Comparison of ENCODE assay signal across 12 mouse cellular contexts in genomic region chr3:117153011-117153473, GRCm38 (mm10).
A peak's percentile ranks its signal among the peaks of the same experiment; 100 is the strongest.
DNase-seq lines count a peak whose midpoint lies in the region; ATAC-seq lines count a peak whose summit lies in the region.
"Had no signal": no experiment of that assay in that cellular context is flagged by ENCODE, and none has a peak within 500 bp of the region (broad histone marks: within the 10 kb centered on the region; RNA-seq: fewer than 3 reads in every experiment).

No protein-coding gene starts in this region.

- peak; percentile 12 for DNase-seq in left cerebral cortex, adult 11 months (ENCODE audit: low spot score)
- no peak for DNase-seq in left cerebral cortex, adult 18-20 months (ENCODE audit: low spot score in 2 of 2)
- peak; percentile 53 for DNase-seq in Muller cell, postnatal 12 days (ENCODE audit: inconsistent ontology term)
- DNase-seq in adrenal gland, adult 18-20 months (ENCODE audit: low spot score in 2 of 2) = no peak
- DNase-seq: heart, adult 11 months had no signal

- no peak overlapping the region for H3K4me2 ChIP-seq in forebrain, embryonic 13.5 days
- no peak overlapping the region for H3K4me2 ChIP-seq in forebrain, embryonic 12.5 days
- H3K4me2 ChIP-seq in midbrain, embryonic 15.5 days = no peak overlapping the region
- H3K4me2 ChIP-seq: kidney, embryonic 15.5 days; liver, embryonic 15.5 days; stomach, embryonic 15.5 days had no signal

- H3K4me1 ChIP-seq in forebrain, embryonic 13.5 days = no peaks in the 10 kb centered on the region
- H3K4me1 ChIP-seq in forebrain, embryonic 12.5 days = no peaks in the 10 kb centered on the region
- H3K4me1 ChIP-seq in midbrain, embryonic 15.5 days = peaks cover 5% of the 10 kb centered on the region
- H3K4me1 ChIP-seq: kidney, embryonic 15.5 days; liver, embryonic 15.5 days; stomach, embryonic 15.5 days had no signal

- H3K36me3 ChIP-seq in forebrain, embryonic 13.5 days (ENCODE audit: poor library complexity, severe bottlenecking) = no peaks in the 10 kb centered on the region
- no peaks in the 10 kb centered on the region for H3K36me3 ChIP-seq in forebrain, embryonic 12.5 days (replicated peaks)
- H3K36me3 ChIP-seq in midbrain, embryonic 15.5 days (replicated peaks) = no peaks in the 10 kb centered on the region
- H3K36me3 ChIP-seq: kidney, embryonic 15.5 days; liver, embryonic 15.5 days; stomach, embryonic 15.5 days had no signal

- WGBS in forebrain, embryonic 13.5 days = 63% methylated on average over 2 of the region's 2 CpGs
- WGBS in forebrain, embryonic 12.5 days = 68% methylated on average over 2 of the region's 2 CpGs
- WGBS in midbrain, embryonic 15.5 days = 50% methylated on average over 2 of the region's 2 CpGs

- H3K9ac ChIP-seq in forebrain, embryonic 13.5 days = no peak overlapping the region
- H3K9ac ChIP-seq in forebrain, embryonic 12.5 days = no peak overlapping the region
- H3K9ac ChIP-seq in midbrain, embryonic 15.5 days = no peak overlapping the region
- H3K9ac ChIP-seq: kidney, embryonic 15.5 days; liver, embryonic 15.5 days; stomach, embryonic 15.5 days had no signal

- H3K4me3 ChIP-seq in forebrain, embryonic 13.5 days = no peak overlapping the region
- no peak overlapping the region for H3K4me3 ChIP-seq in forebrain, embryonic 12.5 days (replicated peaks)
- H3K4me3 ChIP-seq in midbrain, embryonic 15.5 days = no peak overlapping the region
- H3K4me3 ChIP-seq: kidney, embryonic 15.5 days; liver, embryonic 15.5 days; stomach, embryonic 15.5 days had no signal

- no peaks in the 10 kb centered on the region for H3K27me3 ChIP-seq in forebrain, embryonic 13.5 days
- no peaks in the 10 kb centered on the region for H3K27me3 ChIP-seq in forebrain, embryonic 12.5 days
- no peaks in the 10 kb centered on the region for H3K27me3 ChIP-seq in midbrain, embryonic 15.5 days (replicated peaks)
- H3K27me3 ChIP-seq: kidney, embryonic 15.5 days; liver, embryonic 15.5 days; stomach, embryonic 15.5 days had no signal

- 0 out of 2 replicates have a peak overlapping the region, but pooled peaks have one; percentile 21 for H3K27ac ChIP-seq in forebrain, embryonic 13.5 days
- H3K27ac ChIP-seq in forebrain, embryonic 12.5 days = no peak overlapping the region
- H3K27ac ChIP-seq in midbrain, embryonic 15.5 days = peak overlapping the region; percentile 56; the same call in 1 of the 2 replicates
- H3K27ac ChIP-seq: kidney, embryonic 15.5 days; liver, embryonic 15.5 days; stomach, embryonic 15.5 days had no signal

- no peaks in the 10 kb centered on the region for H3K9me3 ChIP-seq in forebrain, embryonic 13.5 days (replicated peaks)
- no peaks in the 10 kb centered on the region for H3K9me3 ChIP-seq in forebrain, embryonic 12.5 days
- H3K9me3 ChIP-seq in midbrain, embryonic 15.5 days = no peaks in the 10 kb centered on the region
- H3K9me3 ChIP-seq: kidney, embryonic 15.5 days; liver, embryonic 15.5 days; stomach, embryonic 15.5 days had no signal

- ATAC-seq in forebrain, embryonic 13.5 days = peak; percentile 68
- no peak for ATAC-seq in forebrain, embryonic 12.5 days (ENCODE audit: low FRiP score)
- peak; percentile 69 for ATAC-seq in midbrain, embryonic 15.5 days (replicated peaks)
- no peak for ATAC-seq in inflammation-experienced regulatory T-cells, adult 6 months

Comparison
In these comparisons a context has a peak if more than half of its experiments do, and no peak if none do; other contexts are left out.
1. ATAC-seq: peak in forebrain, embryonic 13.5 days (single experiment) and midbrain, embryonic 15.5 days (single experiment); none in forebrain, embryonic 12.5 days (single experiment) and inflammation-experienced regulatory T-cells, adult 6 months (single experiment).
2. DNase-seq: peak in left cerebral cortex, adult 11 months (single experiment) and Muller cell, postnatal 12 days (single experiment); none in left cerebral cortex, adult 18-20 months (0 of 2) and adrenal gland, adult 18-20 months (0 of 2).